Mouse (Mus musculus): ENCODE measurements around the gene Arl15. TPM values are rescaled to one million over a fixed set of nuclear protein-coding genes. Genes with fewer than 3 reads are reported as not detected.

Arl15 gene
- polyA plus RNA-seq, 1 experiment = 0.19 TPM

DNA sequence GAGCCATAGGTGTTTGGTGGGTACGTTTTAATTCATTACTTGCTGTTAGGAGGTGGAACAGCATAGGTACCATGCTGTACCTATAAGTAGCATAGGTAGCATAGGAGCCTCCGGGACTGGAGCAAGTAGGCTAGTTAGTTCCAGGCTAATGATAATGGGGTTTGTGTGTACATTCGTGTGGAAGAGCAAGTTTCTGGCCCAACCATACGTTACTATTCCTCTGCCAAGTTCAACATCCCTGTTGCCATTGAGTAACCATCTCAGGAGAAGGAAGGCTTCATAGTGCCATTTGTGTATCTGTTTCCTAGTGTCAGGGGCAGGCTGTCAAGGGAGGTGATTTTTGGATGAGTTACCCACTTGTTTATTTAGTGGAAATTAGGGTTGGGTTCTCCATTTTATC, 141.4 kb downstream of the Arl15 start:
- H3K36me3 ChIP-seq (replicated peaks; ENCODE audit: low read length) = peaks cover 40% of the 10 kb centered on the region
- no peak overlapping the region for H3K4me3 ChIP-seq (replicated peaks)
- TF ChIP-seq FLI1 (IDR thresholded peaks at IDR 0.05; ENCODE audit: low read length) (no peak), GATA1 (IDR thresholded peaks at IDR 0.05; ENCODE audit: borderline replicate concordance, low read length) (no peak)
- H3K27me3 ChIP-seq (replicated peaks) = no peaks in the 10 kb centered on the region
- H3K4me1 ChIP-seq = no peaks in the 10 kb centered on the region
- H3K9me3 ChIP-seq = peaks cover 31% of the 10 kb centered on the region

DNA sequence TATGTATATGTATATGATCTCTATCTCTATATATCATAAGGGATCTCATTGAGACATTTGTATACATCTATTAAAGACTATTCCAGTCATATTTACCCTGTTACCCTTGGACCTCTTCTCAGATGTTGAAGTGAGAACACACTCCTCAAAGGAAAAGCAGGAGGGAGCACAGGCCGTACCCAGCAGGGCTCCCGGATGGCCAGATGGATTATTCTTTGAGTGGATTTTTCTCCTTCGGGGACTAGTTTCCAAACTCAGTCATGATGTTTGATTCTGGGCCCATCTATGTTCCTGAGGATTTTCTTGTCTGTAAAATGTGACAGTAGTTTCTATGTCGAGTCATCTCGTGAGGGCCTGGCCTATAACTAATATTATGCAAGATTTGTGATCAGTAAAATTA, 142.9 kb downstream of the Arl15 start:
- TF ChIP-seq GATA1 (IDR thresholded peaks at IDR 0.05; ENCODE audit: borderline replicate concordance, low read length) = no peak
- no peak for TF ChIP-seq FLI1 (IDR thresholded peaks at IDR 0.05; ENCODE audit: low read length)
- Histone ChIP-seq H3K4me1 (no peaks in the 10 kb centered on the region), H3K36me3 (replicated peaks; ENCODE audit: low read length) (peaks cover 39% of the 10 kb centered on the region), H3K4me3 (replicated peaks) (no peak overlapping the region), H3K9me3 (peaks cover 31% of the 10 kb centered on the region), H3K27me3 (replicated peaks) (no peaks in the 10 kb centered on the region)

DNA sequence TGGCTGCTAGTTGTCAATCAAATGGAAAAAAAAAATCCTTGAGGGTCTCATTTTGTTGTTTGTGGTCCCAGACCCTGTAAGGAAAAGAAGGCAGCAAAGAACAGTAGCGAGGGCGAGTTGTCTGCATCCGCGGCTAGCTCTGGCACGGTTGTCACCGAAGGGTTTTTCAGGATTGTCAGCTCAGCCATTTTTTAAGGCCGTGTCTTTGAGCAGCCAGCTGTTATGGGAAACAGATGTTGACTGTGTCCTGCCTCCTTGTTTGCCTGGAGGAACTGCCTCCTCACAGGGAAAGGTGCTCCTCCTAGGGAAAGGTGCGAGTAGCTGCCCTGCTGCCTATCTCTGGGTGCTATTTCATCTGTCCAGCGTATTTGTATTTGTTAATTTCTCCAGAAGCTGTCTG, 144.3 kb downstream of the Arl15 start:
- no peak overlapping the region for H3K4me3 ChIP-seq (replicated peaks)
- no peaks in the 10 kb centered on the region for H3K27me3 ChIP-seq (replicated peaks)
- H3K36me3 ChIP-seq (replicated peaks; ENCODE audit: low read length) = peaks cover 36% of the 10 kb centered on the region
- H3K9me3 ChIP-seq = peaks cover 31% of the 10 kb centered on the region
- no peak for TF ChIP-seq FLI1 (IDR thresholded peaks at IDR 0.05; ENCODE audit: low read length)
- no peak for TF ChIP-seq GATA1 (IDR thresholded peaks at IDR 0.05; ENCODE audit: borderline replicate concordance, low read length)
- no peaks in the 10 kb centered on the region for H3K4me1 ChIP-seq

DNA sequence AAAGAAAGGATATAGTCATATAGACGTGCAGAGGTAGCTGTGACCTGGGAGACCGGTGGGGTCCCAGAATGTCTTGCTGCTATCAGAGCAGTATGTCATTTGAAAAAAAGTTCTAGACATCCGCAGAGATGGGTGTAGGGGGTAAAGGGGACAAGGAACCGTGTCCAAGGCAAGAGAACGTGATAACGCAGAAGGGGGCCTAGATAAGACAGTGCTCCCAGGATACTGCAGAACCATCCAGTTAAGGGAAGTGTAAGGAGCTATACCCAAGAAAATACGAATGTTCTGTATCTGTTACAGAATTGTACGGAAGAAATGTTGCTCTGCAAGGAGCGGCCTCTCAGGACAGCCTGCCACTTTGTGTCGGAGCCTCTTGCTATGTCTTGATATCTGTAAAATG, 144.8 kb downstream of the Arl15 start:
- Histone ChIP-seq H3K27me3 (replicated peaks) (no peaks in the 10 kb centered on the region), H3K4me1 (no peaks in the 10 kb centered on the region), H3K36me3 (replicated peaks; ENCODE audit: low read length) (peaks cover 34% of the 10 kb centered on the region), H3K4me3 (replicated peaks) (no peak overlapping the region), H3K9me3 (peaks cover 35% of the 10 kb centered on the region)
- no peak for TF ChIP-seq GATA1 (IDR thresholded peaks at IDR 0.05; ENCODE audit: borderline replicate concordance, low read length)
- TF ChIP-seq FLI1 (IDR thresholded peaks at IDR 0.05; ENCODE audit: low read length) = no peak

DNA sequence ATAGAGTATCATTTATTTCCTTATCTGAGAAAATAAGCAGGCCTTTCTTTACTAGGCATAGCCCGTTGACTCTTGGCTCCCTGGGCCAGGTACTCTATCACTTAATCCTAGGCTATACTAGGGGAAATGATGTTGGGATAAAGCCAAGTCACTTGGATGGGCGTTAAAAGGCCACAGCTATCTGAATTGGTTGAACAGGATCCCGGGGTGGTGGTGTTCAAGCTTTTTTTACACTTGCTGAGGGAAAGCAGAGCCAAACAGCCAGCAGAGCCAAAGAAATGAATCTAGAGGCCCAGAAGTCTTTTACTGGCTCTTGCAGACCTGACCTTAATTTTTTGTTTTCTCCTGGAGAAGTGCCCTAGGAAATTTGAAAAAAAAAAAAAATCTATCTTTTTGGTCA, 145.4 kb downstream of the Arl15 start:
- peaks cover 29% of the 10 kb centered on the region for H3K36me3 ChIP-seq (replicated peaks; ENCODE audit: low read length)
- TF ChIP-seq FLI1 (IDR thresholded peaks at IDR 0.05; ENCODE audit: low read length) (no peak), GATA1 (IDR thresholded peaks at IDR 0.05; ENCODE audit: borderline replicate concordance, low read length) (no peak)
- no peaks in the 10 kb centered on the region for H3K4me1 ChIP-seq
- no peak overlapping the region for H3K4me3 ChIP-seq (replicated peaks)
- H3K27me3 ChIP-seq (replicated peaks) = no peaks in the 10 kb centered on the region
- H3K9me3 ChIP-seq = peaks cover 34% of the 10 kb centered on the region

DNA sequence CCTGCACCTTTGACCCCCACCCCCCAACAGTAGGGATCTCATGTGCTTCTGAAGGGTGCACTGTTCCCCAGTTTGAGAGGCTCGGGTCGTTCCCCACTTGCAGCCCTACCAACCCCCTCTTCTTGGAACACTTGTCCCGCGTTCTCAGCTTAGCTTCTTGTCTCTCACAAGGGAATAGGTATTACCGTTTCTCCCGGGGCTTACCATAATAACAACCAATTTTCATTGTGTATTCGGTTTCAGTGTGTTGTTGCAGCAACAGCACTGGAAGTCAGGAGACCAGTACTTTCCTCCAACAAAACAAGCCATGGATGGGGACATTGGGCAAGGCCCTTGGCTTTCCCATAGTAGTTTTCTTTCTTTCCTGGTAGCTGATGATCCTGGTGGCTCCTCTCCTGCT, 145.8 kb downstream of the Arl15 start:
- Histone ChIP-seq H3K36me3 (replicated peaks; ENCODE audit: low read length) (peaks cover 24% of the 10 kb centered on the region), H3K4me1 (no peaks in the 10 kb centered on the region)

DNA sequence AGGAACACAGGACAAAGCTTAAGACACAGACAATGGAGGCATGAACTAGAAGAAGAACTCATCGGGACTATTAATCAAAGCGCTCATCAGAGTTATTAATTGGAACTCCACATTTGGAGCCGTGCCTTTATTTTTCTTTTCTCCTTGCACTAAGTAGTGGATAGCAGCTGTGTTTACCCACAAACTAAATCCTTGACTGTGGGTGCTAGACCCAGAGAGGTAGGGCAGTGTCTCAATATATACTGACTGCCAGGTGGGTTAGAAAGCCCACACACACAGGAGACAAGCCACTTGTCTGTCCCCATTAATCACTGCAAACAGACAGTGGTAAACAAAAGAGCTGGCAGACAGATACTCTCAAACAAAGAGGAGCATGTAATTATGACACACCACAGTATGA, 147.6 kb downstream of the Arl15 start:
- Histone ChIP-seq H3K27me3 (replicated peaks) (no peaks in the 10 kb centered on the region), H3K36me3 (replicated peaks; ENCODE audit: low read length) (peaks cover 11% of the 10 kb centered on the region), H3K9me3 (peaks cover 28% of the 10 kb centered on the region), H3K4me1 (no peaks in the 10 kb centered on the region), H3K4me3 (replicated peaks) (no peak overlapping the region)
- TF ChIP-seq FLI1 (IDR thresholded peaks at IDR 0.05; ENCODE audit: low read length) (no peak), GATA1 (IDR thresholded peaks at IDR 0.05; ENCODE audit: borderline replicate concordance, low read length) (no peak)

More for the DNA sequence above, 145.8 kb downstream of the Arl15 start:
- Histone ChIP-seq H3K27me3 (replicated peaks) (no peaks in the 10 kb centered on the region), H3K9me3 (peaks cover 32% of the 10 kb centered on the region), H3K4me3 (replicated peaks) (no peak overlapping the region)
- TF ChIP-seq GATA1 (IDR thresholded peaks at IDR 0.05; ENCODE audit: borderline replicate concordance, low read length) (no peak), FLI1 (IDR thresholded peaks at IDR 0.05; ENCODE audit: low read length) (no peak)

DNA sequence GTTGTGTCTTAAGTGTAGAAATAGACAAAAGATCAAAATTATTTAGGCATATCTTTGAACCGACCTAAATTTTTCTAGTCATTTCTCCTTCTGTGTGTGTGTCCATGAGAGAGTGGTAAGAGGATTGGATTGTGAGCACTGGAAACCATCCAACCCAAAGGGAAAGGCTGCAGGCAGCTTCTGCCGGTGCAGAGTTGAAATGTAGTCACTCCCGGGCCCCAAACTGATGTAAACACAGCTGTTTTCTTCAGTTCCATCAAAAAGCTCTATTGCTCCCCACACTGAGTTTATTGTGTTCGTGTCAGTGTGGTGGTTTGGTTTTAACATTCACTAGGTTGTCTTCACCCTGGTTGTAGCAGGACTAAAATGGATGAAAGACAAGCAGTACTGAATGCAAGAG, 153.2 kb downstream of the Arl15 start:
- Histone ChIP-seq H3K27me3 (replicated peaks) (no peaks in the 10 kb centered on the region), H3K4me3 (replicated peaks) (no peak overlapping the region), H3K4me1 (no peaks in the 10 kb centered on the region), H3K9me3 (peaks cover 27% of the 10 kb centered on the region), H3K36me3 (replicated peaks; ENCODE audit: low read length) (peaks cover 9% of the 10 kb centered on the region)
- no peak for TF ChIP-seq FLI1 (IDR thresholded peaks at IDR 0.05; ENCODE audit: low read length)

DNA sequence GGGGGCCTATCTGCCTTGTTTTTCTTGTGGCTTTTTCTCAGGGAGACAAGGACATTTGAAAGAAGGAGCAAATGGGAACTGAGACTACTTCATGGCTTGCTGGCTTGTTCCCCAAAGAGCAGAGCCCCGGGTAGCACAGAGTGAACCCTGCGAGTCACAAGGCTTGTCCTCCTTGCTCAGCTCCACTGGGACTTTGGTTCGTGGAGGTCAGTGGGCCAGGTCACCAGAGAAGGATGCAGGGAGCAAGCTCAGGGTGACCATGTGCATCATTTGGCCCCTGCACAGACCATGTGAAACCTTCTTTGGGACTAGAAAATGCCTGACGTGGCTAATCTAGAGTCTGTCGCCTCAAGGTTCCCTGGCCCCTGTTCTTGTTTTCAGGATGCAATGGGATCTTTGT, 155.4 kb downstream of the Arl15 start:
- no peaks in the 10 kb centered on the region for H3K27me3 ChIP-seq (replicated peaks)
- H3K36me3 ChIP-seq (replicated peaks; ENCODE audit: low read length) = peaks cover 9% of the 10 kb centered on the region
- H3K4me3 ChIP-seq (replicated peaks) = no peak overlapping the region
- H3K4me1 ChIP-seq = no peaks in the 10 kb centered on the region
- TF ChIP-seq FLI1 (IDR thresholded peaks at IDR 0.05; ENCODE audit: low read length) = no peak
- no peak for TF ChIP-seq GATA1 (IDR thresholded peaks at IDR 0.05; ENCODE audit: borderline replicate concordance, low read length)
- H3K9me3 ChIP-seq = peaks cover 33% of the 10 kb centered on the region

DNA sequence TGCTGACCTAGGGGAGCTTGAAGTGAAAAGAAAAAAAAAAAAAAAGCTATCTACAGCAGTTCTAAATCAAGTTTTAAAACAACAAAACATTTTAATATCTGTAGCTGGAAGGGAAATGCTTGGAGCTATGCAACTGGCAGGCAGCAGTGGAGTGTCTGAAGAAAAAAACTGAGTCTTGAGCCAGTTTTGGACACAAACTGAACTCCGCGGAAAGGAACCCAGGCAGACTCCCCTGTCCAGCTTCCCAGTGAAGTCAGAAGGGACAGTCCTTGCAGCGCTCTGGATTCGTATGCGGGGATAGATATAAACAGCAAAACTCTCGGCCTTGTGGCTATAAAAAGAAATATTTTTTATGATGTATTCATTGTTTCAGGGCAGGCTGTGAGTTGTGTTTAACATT, 155.8 kb downstream of the Arl15 start:
- Histone ChIP-seq H3K36me3 (replicated peaks; ENCODE audit: low read length) (peaks cover 9% of the 10 kb centered on the region), H3K4me1 (no peaks in the 10 kb centered on the region), H3K9me3 (peaks cover 33% of the 10 kb centered on the region), H3K4me3 (replicated peaks) (no peak overlapping the region), H3K27me3 (replicated peaks) (no peaks in the 10 kb centered on the region)
- no peak for TF ChIP-seq FLI1 (IDR thresholded peaks at IDR 0.05; ENCODE audit: low read length)
- no peak for TF ChIP-seq GATA1 (IDR thresholded peaks at IDR 0.05; ENCODE audit: borderline replicate concordance, low read length)

DNA sequence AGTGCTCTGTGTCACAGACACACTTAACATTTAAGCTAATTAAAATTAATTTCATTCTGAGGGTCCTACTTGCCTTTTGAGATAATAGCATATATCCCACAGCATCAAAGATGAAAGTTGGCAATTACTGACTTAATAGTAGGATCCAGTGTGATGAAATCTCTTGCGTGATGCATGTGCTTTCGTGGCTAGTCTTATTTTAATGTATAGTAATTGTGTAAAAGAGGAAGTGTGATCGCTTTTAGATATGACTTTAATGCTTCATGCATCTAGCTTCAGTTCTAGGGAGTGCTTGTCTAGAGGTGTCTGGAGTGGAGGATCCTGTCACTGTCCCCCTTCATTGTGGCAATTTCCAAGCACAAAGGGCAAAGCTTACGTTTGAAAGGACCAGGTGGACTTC, 163.1 kb downstream of the Arl15 start:
- no peak for TF ChIP-seq GATA1 (IDR thresholded peaks at IDR 0.05; ENCODE audit: borderline replicate concordance, low read length)
- no peak for TF ChIP-seq FLI1 (IDR thresholded peaks at IDR 0.05; ENCODE audit: low read length)
- no peak overlapping the region for H3K4me3 ChIP-seq (replicated peaks)
- H3K27me3 ChIP-seq (replicated peaks) = no peaks in the 10 kb centered on the region
- H3K36me3 ChIP-seq (replicated peaks; ENCODE audit: low read length) = no peaks in the 10 kb centered on the region
- H3K4me1 ChIP-seq = no peaks in the 10 kb centered on the region
- H3K9me3 ChIP-seq = peaks cover 37% of the 10 kb centered on the region
